Mouse (Mus musculus) spleen, postnatal 36 days (tissue): ENCODE results near the gene Hist1h4d.

ENCODE experiments used
- DNase-seq, 2 experiments: peaks; one replicate each; pipeline ENCODE4 v3.0.0; 2022; ENCODE audit warnings: low spot score in 2 of 2, mixed read lengths in 1 of 2

Gene Hist1h4d

GRCm38 (mm10) chr13:23593051-23593770 lies 11.8 kb downstream of the Hist1h4d start:
- DNase-seq = no peak

GRCm38 (mm10) chr13:23595185-23595584 lies 13.8 kb downstream of the Hist1h4d start:
- DNase-seq = no peak

GRCm38 (mm10) chr13:23595622-23596372 lies 14.4 kb downstream of the Hist1h4d start:
- DNase-seq = peak; percentile 31 to 61

GRCm38 (mm10) chr13:23597957-23598356 lies 16.6 kb downstream of the Hist1h4d start:
- DNase-seq = peak; percentile 64 to 77

- DNase-seq = no peak
Measured at GRCm38 (mm10) chr13:23603182-23603699, 21.8 kb downstream of the Hist1h4d start.

GRCm38 (mm10) chr13:23604452-23604851 lies 23.1 kb downstream of the Hist1h4d start:
- no peak for DNase-seq

- DNase-seq = no peak
Measured at GRCm38 (mm10) chr13:23605052-23605451, 23.7 kb downstream of the Hist1h4d start.

- DNase-seq = peak in 1 of 2 experiments; percentile 41
Measured at GRCm38 (mm10) chr13:23609209-23609608, 27.8 kb downstream of the Hist1h4d start.

- no peak for DNase-seq
Measured at GRCm38 (mm10) chr13:23609844-23610243, 28.4 kb downstream of the Hist1h4d start.

GRCm38 (mm10) chr13:23610393-23610792 lies 29.0 kb downstream of the Hist1h4d start:
- no peak for DNase-seq

GRCm38 (mm10) chr13:23611638-23612037 lies 30.2 kb downstream of the Hist1h4d start:
- DNase-seq = no peak

GRCm38 (mm10) chr13:23620056-23620732 lies 38.8 kb downstream of the Hist1h4d start:
- no peak for DNase-seq

GRCm38 (mm10) chr13:23620733-23621531 lies 39.5 kb downstream of the Hist1h4d start, which contains the start of gene Hist1h2be:
Gene Hist1h2be, minus strand, starts transcription at chr13:23621124.
- peak; percentile 79 to 87 for DNase-seq

- DNase-seq = peak; percentile 87
Measured at GRCm38 (mm10) chr13:23621532-23622174, 40.3 kb downstream of the Hist1h4d start.

GRCm38 (mm10) chr13:23622175-23622671 lies 40.8 kb downstream of the Hist1h4d start, which contains the start of gene Hist1h1e:
Gene Hist1h1e, minus strand, starts transcription at chr13:23622558.
- DNase-seq = peak; percentile 88 to 90

GRCm38 (mm10) chr13:23622861-23623450 lies 41.6 kb downstream of the Hist1h4d start:
- peak in 1 of 2 experiments; percentile 22 for DNase-seq

GRCm38 (mm10) chr13:23630653-23631052 lies 49.3 kb downstream of the Hist1h4d start:
- peak in 1 of 2 experiments; percentile 12 for DNase-seq
